Mouse (Mus musculus): Measurements from ENCODE around the gene Oxct1. TPM values are rescaled to one million over a fixed set of nuclear protein-coding genes. Genes with fewer than 3 reads are reported as not detected.
A peak's percentile ranks its signal among the peaks of the same experiment; 100 is the strongest.

Oxct1 gene
- polyA plus RNA-seq, 2 experiments, result 75.4 to 255 TPM

DNA sequence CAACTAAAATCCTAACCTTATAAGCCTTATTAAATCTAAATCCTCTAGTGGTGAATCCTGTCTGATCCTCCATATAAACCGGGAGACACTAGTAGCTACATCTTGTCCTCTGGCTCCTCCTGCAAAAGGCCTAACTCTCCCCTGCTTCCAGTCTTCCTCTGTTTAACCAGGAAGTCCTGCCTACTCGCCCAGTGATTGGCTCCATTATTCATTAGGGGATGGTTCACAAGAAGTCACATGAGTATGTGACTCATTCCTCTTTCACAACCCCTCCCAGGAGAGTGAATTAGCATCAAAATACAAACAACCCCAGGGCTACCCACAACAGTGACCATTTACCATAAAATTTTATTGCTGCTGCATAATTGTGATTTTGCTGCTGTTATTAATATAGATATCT lies 27.0 kb upstream of the Oxct1 start:
- peaks cover 7% of the 10 kb centered on the region; the same call in 1 of the 2 replicates for H3K4me1 ChIP-seq (ENCODE audit: control insufficient read depth, insufficient read depth, low read length)
- WGBS, result 81% methylated on average over 2 of the region's 2 CpGs
- no peaks in the 10 kb centered on the region for H3K36me3 ChIP-seq (ENCODE audit: control insufficient read depth, insufficient read depth, low read length)
- no peak overlapping the region for H3K27ac ChIP-seq (replicated peaks; ENCODE audit: low read depth, low read length)
- H3K27me3 ChIP-seq (ENCODE audit: control insufficient read depth, insufficient read depth, low read length), result no peaks in the 10 kb centered on the region
- no peaks in the 10 kb centered on the region for H3K9me3 ChIP-seq (ENCODE audit: control insufficient read depth, low read length)
- H3K4me2 ChIP-seq (replicated peaks; ENCODE audit: low read depth, low read length, severe bottlenecking), result no peak overlapping the region
- ATAC-seq (ENCODE audit: low FRiP score, low read depth) (no peak), DNase-seq (ENCODE audit: low spot score) (no peak)
- no peak for TF ChIP-seq POLR2A (IDR thresholded peaks at IDR 0.05; ENCODE audit: borderline replicate concordance, extremely low read depth, insufficient read depth, insufficient read length)
- H3K9ac ChIP-seq (ENCODE audit: low read depth, low read length, severe bottlenecking), result no peak overlapping the region
- H3K4me3 ChIP-seq (replicated peaks; ENCODE audit: low read length), result no peak overlapping the region

DNA sequence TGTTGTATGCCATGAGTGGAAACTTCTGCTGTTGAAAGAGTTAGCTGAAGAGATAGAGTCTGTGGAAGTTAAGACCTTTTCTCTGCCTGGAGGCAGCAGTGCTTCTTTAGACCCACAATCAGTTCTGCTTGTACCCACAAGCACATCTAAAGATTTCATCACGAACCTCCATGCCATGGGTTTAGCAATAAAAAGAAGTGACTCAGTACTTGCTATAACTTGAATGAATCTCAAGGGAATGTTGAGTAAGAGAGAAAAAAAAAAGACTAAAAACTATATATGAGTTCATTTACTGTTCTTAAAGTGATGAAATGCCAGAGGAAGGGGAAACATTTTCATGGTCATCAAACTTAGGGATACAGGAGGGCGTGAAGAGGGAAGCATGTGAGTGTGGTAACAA lies 25.6 kb upstream of the Oxct1 start:
- Histone ChIP-seq H3K4me2 (replicated peaks; ENCODE audit: low read depth, low read length, severe bottlenecking) (no peak overlapping the region), H3K4me1 (ENCODE audit: control insufficient read depth, insufficient read depth, low read length) (0 out of 2 replicates have a peak, but pooled peaks cover 3% of the 10 kb centered on the region), H3K27me3 (ENCODE audit: control insufficient read depth, insufficient read depth, low read length) (no peaks in the 10 kb centered on the region), H3K27ac (replicated peaks; ENCODE audit: low read depth, low read length) (no peak overlapping the region), H3K36me3 (ENCODE audit: control insufficient read depth, insufficient read depth, low read length) (no peaks in the 10 kb centered on the region), H3K9me3 (ENCODE audit: control insufficient read depth, low read length) (peaks cover 8% of the 10 kb centered on the region; the same call in 1 of the 2 replicates), H3K9ac (ENCODE audit: low read depth, low read length, severe bottlenecking) (no peak overlapping the region), H3K4me3 (replicated peaks; ENCODE audit: low read length) (no peak overlapping the region)
- no peak for TF ChIP-seq POLR2A (IDR thresholded peaks at IDR 0.05; ENCODE audit: borderline replicate concordance, extremely low read depth, insufficient read depth, insufficient read length)
- ATAC-seq (ENCODE audit: low FRiP score, low read depth), result no peak
- 69% methylated on average over 2 of the region's 2 CpGs for WGBS
- DNase-seq (ENCODE audit: low spot score), result no peak

DNA sequence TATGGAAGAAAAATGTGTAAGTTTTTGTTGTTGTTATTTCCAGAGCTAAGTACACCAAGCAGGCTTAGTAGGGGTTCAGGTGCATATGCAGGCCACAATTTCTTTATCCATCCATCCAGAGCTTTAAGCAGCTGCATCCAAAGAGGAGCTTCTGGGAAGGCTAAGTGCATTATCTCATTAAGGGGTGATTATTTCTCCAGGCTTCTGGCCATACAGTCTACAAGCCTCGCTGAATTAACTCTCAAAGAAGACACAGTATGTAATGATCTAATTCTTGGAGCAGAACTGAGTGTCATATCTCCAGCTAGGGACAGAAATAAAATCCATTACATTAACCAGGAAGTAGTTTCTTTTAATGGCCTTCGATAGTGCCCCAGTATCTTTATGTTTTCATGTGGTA lies 12.3 kb upstream of the Oxct1 start:
- WGBS, result 83% methylated on average over 2 of the region's 2 CpGs
- Histone ChIP-seq H3K4me1 (ENCODE audit: control insufficient read depth, insufficient read depth, low read length) (no peaks in the 10 kb centered on the region), H3K4me3 (replicated peaks; ENCODE audit: low read length) (no peak overlapping the region), H3K9ac (ENCODE audit: low read depth, low read length, severe bottlenecking) (no peak overlapping the region), H3K27me3 (ENCODE audit: control insufficient read depth, insufficient read depth, low read length) (no peaks in the 10 kb centered on the region), H3K27ac (replicated peaks; ENCODE audit: low read depth, low read length) (no peak overlapping the region), H3K36me3 (ENCODE audit: control insufficient read depth, insufficient read depth, low read length) (no peaks in the 10 kb centered on the region), H3K4me2 (replicated peaks; ENCODE audit: low read depth, low read length, severe bottlenecking) (no peak overlapping the region), H3K9me3 (ENCODE audit: control insufficient read depth, low read length) (no peaks in the 10 kb centered on the region)
- DNase-seq (ENCODE audit: low spot score), result no peak
- ATAC-seq (ENCODE audit: low FRiP score, low read depth), result no peak
- TF ChIP-seq POLR2A (IDR thresholded peaks at IDR 0.05; ENCODE audit: borderline replicate concordance, extremely low read depth, insufficient read depth, insufficient read length), result no peak

DNA sequence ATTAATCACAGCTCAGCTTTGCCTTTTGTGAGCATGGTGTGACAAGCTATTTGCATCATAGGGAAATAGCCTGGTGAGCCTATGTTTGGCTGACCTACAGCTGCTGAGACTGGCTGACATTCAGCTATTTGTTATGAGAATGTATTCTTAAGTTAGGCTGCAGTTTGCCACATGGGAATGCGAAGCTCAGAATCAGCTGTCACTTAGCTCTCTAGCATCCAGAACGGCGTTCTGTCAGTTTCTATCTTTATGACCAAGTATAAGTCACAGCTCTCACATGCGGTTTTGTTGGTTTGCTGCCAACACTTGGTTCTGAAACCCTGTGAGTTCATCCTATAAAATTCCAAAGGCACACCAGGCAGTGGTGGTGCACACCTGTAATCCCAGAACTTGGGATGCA lies 5.5 kb upstream of the Oxct1 start:
- Histone ChIP-seq H3K27me3 (ENCODE audit: control insufficient read depth, insufficient read depth, low read length) (no peaks in the 10 kb centered on the region), H3K4me1 (ENCODE audit: control insufficient read depth, insufficient read depth, low read length) (0 out of 2 replicates have a peak, but pooled peaks cover 3% of the 10 kb centered on the region), H3K4me2 (replicated peaks; ENCODE audit: low read depth, low read length, severe bottlenecking) (no peak overlapping the region), H3K27ac (replicated peaks; ENCODE audit: low read depth, low read length) (no peak overlapping the region), H3K4me3 (replicated peaks; ENCODE audit: low read length) (no peak overlapping the region), H3K9ac (ENCODE audit: low read depth, low read length, severe bottlenecking) (no peak overlapping the region), H3K9me3 (ENCODE audit: control insufficient read depth, low read length) (no peaks in the 10 kb centered on the region), H3K36me3 (ENCODE audit: control insufficient read depth, insufficient read depth, low read length) (no peaks in the 10 kb centered on the region)
- DNase-seq (ENCODE audit: low spot score) (peak; percentile 38), ATAC-seq (ENCODE audit: low FRiP score, low read depth) (peak; percentile 50; the same call in 1 of the 2 replicates)
- TF ChIP-seq POLR2A (IDR thresholded peaks at IDR 0.05; ENCODE audit: borderline replicate concordance, extremely low read depth, insufficient read depth, insufficient read length), result no peak
- 49% methylated on average over 4 of the region's 4 CpGs for WGBS

DNA sequence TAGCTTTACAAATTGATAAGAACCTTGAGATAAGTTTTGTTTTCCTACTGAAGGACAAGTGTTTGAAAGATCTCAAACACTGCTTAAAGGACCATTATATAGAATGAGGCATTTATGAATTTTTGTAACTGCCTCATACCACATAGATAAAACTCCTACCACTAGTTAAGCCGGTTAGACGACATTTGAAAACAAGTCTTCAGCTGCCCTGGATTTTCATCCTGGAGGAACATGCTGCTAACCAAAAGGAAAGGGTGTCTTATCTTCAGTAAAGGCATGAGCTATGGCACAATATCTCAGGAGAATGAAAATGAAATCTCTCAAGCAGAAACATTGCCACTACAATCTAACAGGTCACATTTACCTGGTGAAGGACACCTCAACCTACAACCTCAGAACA lies 2.4 kb upstream of the Oxct1 start:
- no peaks in the 10 kb centered on the region for H3K9me3 ChIP-seq (ENCODE audit: control insufficient read depth, low read length)
- no peaks in the 10 kb centered on the region for H3K36me3 ChIP-seq (ENCODE audit: control insufficient read depth, insufficient read depth, low read length)
- ATAC-seq (ENCODE audit: low FRiP score, low read depth) (no peak), DNase-seq (ENCODE audit: low spot score) (peak; percentile 27)
- TF ChIP-seq POLR2A (IDR thresholded peaks at IDR 0.05; ENCODE audit: borderline replicate concordance, extremely low read depth, insufficient read depth, insufficient read length), result no peak
- H3K4me1 ChIP-seq (ENCODE audit: control insufficient read depth, insufficient read depth, low read length), result peaks cover 11% of the 10 kb centered on the region
- no peak overlapping the region for H3K4me2 ChIP-seq (replicated peaks; ENCODE audit: low read depth, low read length, severe bottlenecking)
- no peak overlapping the region for H3K27ac ChIP-seq (replicated peaks; ENCODE audit: low read depth, low read length)
- H3K4me3 ChIP-seq (replicated peaks; ENCODE audit: low read length), result no peak overlapping the region
- no peak overlapping the region for H3K9ac ChIP-seq (ENCODE audit: low read depth, low read length, severe bottlenecking)
- no peaks in the 10 kb centered on the region for H3K27me3 ChIP-seq (ENCODE audit: control insufficient read depth, insufficient read depth, low read length)
- WGBS, result 81% methylated on average over 2 of the region's 2 CpGs
